Mouse (Mus musculus) cerebellum, adult 11-12 months (tissue): ENCODE measurements around the gene Olfr115.

ENCODE experiments used
- DNase-seq: peaks from one replicate; pipeline ENCODE4 v3.0.0; 2022

Gene Olfr115

GRCm38 (mm10) chr17:37627009-37627408 lies at the start of gene Olfr115, which contains the start of gene Olfr116:
TSS of gene Olfr115 (minus strand) at chr17:37627109.
TSS of gene Olfr116 (minus strand) at chr17:37627199.
- DNase-seq: no peak

DNA sequence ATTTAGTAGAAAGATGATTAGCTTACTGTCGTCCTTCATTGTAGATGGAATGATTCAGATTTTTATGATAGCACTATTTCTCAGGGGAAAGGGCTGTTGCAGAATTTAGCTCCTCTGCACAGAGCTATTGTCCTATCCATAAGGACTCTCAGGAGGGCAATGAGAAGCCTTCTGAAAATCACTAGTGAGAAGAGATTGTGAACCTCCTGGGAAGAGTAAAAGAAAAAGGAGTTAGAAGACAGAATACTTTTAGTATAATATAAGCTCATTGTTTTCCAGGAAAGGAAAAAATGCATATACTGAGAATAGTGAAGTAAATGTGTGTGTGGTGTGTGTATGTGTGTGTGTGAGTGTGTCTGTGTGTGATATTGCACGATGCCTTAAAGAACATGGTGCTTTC lies 39.8 kb upstream of the Olfr115 start, which contains the start of gene Olfr118:
Olfr118 (plus strand) TSS at position 301 of the 400 bp plus-strand sequence.
- no peak for DNase-seq

DNA sequence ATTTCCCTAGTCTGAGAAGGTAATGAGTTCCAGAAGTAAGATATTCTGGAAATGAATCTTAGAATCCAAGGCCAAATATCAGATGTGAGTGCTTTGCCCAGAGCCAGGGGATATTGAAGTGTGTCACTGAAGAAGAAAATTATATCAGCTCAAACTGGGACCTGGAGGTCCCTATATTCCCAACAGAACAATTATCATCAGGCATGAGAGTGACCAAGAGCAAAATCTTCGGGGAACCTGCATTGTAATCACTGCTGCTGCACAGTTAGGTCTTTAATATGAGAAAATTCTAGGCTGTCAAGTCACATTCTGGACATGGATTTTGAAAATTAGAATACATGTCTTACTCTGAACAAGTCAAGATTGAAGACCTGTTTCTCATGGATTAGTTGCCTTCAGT lies 36.8 kb upstream of the Olfr115 start, which contains the start of gene Olfr117:
Olfr117 (minus strand) TSS at position 101 of the 400 bp plus-strand sequence.
- no peak for DNase-seq

- DNase-seq: no peak
Measured at GRCm38 (mm10) chr17:37592643-37593042, 34.3 kb downstream of the Olfr115 start, which contains the start of gene Olfr114. TSS of gene Olfr114 (minus strand) at chr17:37592743.

- DNase-seq: no peak
Measured at GRCm38 (mm10) chr17:37577563-37577962, 49.3 kb downstream of the Olfr115 start, which contains the start of gene Olfr113. TSS of gene Olfr113 (minus strand) at chr17:37577663.

DNA sequence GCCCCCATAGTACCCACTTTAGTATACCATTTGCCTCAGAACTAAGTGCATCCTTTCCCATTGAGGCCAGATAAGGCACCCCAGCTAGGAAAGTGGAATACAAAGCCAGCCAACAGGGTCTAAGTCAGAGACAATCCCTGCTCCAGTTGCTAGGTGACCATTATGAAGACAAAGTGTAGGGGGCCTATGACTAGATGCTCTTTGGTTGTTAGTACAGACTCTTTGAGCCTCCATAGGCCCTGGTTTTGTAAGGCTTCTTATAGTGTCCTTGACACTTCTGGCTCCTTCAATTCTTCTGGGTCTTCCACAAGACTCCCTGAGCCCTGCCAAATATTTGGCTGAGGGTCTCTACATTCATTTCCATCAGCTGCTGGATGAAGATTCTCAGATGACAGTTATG lies 57.6 kb downstream of the Olfr115 start, which contains the start of gene Olfr112:
Olfr112 (minus strand) TSS at position 101 of the 400 bp plus-strand sequence.
- DNase-seq: no peak
